Mouse (Mus musculus) heart, postnatal 0 days (tissue): Measurements from ENCODE around the gene Klhl8.

Experiments used
- CTCF ChIP-seq: IDR thresholded peaks from 2 replicates; pipeline ENCODE4 v1.5.1; 2016; ENCODE audit warnings: antibody characterized with exemption, control low read depth, low read depth
- EP300 ChIP-seq: IDR thresholded peaks from 2 replicates; pipeline ENCODE4 v1.6.1; 2016; ENCODE audit warnings: antibody characterized with exemption, low read depth

DNA sequence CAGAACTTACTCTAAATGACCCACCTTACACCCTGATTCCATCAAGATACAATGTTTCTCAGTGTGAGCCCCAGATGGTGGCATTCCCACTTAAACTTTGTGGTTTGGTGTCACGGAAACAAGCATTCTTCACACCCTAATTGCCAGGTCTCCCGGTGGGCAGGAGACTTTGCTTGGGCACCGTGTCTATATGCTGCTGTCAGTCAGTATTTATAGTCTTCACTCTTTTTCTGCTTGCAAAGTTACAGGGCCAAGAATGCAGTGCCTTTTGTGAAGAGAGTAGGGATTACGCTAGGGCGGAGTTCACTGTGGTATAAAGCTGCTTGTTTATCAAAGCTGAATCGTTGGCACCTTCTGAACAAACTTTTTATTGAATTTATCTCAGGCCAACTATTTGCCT lies 32.1 kb upstream of the Klhl8 start:
- TF ChIP-seq CTCF (no peak), EP300 (no peak)
